Mouse (Mus musculus): ENCODE data around the gene Col13a1.

Gene Col13a1

GRCm38 (mm10) chr10:61827950-61828936 lies 150.7 kb downstream of the Col13a1 start:
- CTCF ChIA-PET: no interaction called here

DNA sequence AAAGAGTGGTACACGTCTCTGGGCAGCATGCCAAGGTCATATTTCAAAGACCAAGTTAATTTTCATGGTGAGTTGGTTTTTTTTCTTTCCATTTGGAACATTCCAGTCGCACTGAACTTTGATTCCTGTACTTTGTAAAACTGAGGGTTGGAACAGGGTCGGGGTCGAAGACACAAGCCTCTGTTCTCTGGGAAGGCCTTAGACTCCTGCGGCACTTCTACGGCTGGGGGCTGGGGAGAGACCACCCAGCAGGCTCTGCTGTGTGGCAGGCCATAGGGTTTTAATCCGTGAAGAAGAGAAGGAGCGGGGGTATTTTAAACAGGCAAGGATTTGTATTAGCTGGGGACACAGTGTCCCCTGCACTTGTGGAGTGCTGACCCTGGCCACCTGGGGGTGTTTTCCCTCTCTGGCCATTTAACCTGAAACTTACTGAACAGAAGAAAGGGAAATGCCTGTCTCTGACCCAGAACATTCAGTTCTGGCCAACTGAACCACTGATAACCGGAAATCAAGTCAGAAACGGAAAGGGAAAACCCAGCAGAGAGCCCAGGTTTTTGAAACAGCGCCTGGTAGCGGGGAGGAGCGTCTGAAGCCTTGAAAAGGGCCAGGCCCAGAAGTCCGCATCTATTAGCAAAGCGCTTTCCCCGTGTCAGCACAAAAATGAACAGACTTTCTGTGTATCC lies 152.0 kb downstream of the Col13a1 start:
- CTCF ChIA-PET: no interaction called here

- CTCF ChIA-PET: interaction anchor here (0.7 kb wide), 1 partner anchor 273 kb away, joined by 3 read pairs; no protein-coding TSS in a partner anchor
Measured at GRCm38 (mm10) chr10:61825979-61826752, 152.7 kb downstream of the Col13a1 start.

DNA sequence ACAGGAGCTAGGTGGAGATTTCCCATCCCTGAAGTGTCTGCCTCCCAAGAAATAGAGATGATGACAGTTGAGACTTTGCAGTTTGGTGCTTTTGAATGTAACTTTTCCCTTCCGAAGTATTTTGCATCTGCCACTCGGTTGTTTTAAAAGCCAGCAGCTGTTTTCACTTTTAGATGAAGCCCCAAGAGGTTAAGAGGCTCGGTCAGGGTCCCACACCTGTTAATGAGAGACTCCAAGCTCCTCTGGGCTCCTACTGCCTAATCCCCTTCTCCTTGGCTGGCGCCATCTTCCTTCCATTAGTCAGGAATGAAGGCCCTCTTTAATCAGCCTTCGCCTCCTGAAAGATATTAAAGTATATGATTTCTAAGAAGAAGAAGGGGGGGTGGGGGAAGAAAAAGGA lies 153.4 kb downstream of the Col13a1 start:
- CTCF ChIA-PET: interaction anchor here (0.7 kb wide), 1 partner anchor 273 kb away, joined by 3 read pairs; no protein-coding TSS in a partner anchor

- CTCF ChIA-PET: interaction anchor here (0.6 kb wide), 1 partner anchor 441 kb away, joined by 12 read pairs; no protein-coding TSS in a partner anchor
Measured at GRCm38 (mm10) chr10:61823731-61824115, 155.2 kb downstream of the Col13a1 start.

DNA sequence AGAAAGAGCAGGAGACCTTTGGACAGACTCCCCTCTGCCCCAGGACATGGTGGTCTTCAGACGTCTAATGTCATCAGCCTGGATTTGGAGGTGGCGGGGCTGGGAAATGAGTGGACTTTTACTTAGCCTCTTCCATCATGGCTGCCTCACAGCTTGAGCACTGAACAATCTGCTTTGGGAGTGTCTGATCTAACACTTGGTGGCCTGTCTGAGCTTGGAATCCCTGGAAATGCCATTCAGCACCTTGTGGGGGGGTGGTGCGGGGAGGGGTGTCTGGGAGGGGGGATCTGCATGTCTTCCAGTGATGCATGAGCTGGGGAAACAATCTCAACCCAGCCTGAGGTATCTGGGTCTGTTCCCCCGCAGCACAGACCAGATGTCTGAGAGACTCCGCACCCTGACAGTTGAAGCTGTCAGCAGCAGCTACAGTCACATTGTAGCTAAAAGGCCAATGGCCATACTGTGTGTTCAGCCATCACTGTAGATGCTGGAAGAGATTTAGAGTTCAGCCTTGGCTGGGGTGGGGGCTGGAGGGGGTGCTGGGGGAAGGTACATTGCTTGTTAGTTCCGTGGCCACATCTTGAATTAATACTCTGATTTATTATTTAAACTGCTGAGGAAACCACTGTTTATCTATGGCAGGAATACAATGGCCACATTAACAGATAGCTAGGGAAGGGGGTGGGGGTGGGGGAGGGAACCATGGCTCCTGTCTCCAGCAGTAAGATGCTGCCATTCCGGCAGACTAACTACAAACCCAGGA lies 155.8 kb downstream of the Col13a1 start:
- CTCF ChIA-PET: interaction anchor here (0.6 kb wide), 1 partner anchor 441 kb away, joined by 12 read pairs; no protein-coding TSS in a partner anchor

- CTCF ChIA-PET: no interaction called here
Measured at GRCm38 (mm10) chr10:61820050-61820449, 158.9 kb downstream of the Col13a1 start.

- CTCF ChIA-PET: interaction anchor here (0.7 kb wide), 1 partner anchor 162 kb away, joined by 6 read pairs; no protein-coding TSS in a partner anchor
Measured at GRCm38 (mm10) chr10:61811987-61812386, 166.9 kb downstream of the Col13a1 start.

- CTCF ChIA-PET: no interaction called here
Measured at GRCm38 (mm10) chr10:61798133-61798576, 180.8 kb downstream of the Col13a1 start.

DNA sequence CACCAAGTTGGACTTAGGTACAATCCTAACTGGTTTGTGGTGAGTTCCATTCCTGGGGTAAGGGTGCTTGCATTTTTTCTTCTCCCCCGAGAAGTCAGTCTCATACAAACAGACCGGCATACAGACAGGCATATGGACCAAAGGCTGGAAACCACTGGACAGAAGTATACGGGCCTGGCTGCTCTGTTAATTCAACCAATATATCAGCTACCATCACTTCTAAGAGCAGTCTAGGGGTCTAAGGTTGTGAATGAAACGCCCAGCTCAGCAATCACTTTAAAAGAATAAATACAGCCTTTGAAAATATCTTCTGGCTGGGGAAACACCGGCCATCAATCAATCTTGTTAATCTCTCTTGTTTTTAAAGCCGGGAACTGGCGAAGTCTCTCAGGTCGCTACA lies 183.4 kb downstream of the Col13a1 start:
- CTCF ChIA-PET: no interaction called here

DNA sequence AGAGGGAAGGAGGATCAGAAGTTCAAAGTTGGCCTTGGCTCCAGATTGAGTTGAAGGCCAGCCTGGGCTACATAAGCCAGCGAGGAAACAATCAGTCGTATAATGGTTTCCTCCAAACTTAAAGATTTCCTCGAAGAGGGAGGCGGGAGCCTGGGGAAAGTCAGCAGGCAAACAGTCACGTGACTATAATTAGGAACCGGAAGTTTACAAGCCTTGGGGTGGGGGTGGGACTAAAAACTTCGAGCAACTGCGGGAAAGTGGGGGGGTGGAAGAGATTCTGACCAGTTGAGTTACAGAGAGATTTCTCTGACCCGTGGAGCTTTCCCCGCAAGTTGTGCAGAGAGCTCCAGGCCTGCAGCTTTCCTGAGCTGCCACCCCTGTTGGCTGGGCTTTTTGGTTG lies 183.9 kb downstream of the Col13a1 start:
- CTCF ChIA-PET: no interaction called here

DNA sequence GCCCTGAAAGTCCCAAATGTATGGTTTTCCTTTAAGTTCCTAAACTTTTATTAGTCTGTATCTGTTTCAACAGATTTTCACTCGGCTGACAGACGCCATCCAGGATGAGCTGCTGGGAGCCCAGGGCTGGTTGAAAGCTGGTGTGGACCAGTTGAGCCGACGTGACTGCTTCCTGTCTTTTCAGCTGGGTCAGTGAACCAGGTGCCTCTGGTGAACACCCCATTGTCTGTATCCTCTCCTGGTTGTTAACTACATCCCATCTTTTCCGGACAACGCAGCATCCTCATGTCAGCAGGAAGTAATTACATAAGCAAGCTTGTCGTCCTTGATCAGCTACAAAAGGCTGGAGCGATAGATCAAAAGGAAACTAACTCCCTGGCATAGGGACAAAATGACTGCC lies 185.9 kb downstream of the Col13a1 start:
- CTCF ChIA-PET: no interaction called here

- CTCF ChIA-PET: no interaction called here
Measured at GRCm38 (mm10) chr10:61788499-61788898, 190.4 kb downstream of the Col13a1 start.
